Mouse (Mus musculus): ENCODE results near the gene Acsl5. TPM values are rescaled to one million over a fixed set of nuclear protein-coding genes. Genes with fewer than 3 reads are reported as not detected.

Acsl5 gene
- 16.0 TPM for polyA plus RNA-seq (2012; fragmentation: generic; extraction: Trizol)

GRCm38 (mm10) chr19:55251383-55252124, at the start of gene Acsl5:
Gene Acsl5, plus strand, starts transcription at chr19:55251938.
- no peak within 1 kb of the TSS for H3ac ChIP-seq (ENCODE audit: control insufficient read depth, insufficient read length)
- H3K27me3 ChIP-seq (ENCODE audit: control insufficient read depth, insufficient read depth, insufficient read length), result no peaks in the 10 kb centered on the region
- H3K4me2 ChIP-seq (ENCODE audit: low read depth), result no peak within 1 kb of the TSS
- H3K4me3 ChIP-seq, result peak within 1 kb of the TSS; percentile 60
- no peaks in the 10 kb centered on the region for H3K79me2 ChIP-seq (ENCODE audit: control insufficient read depth, insufficient read depth)
- no peak for TF ChIP-seq USF1 (IDR thresholded peaks at IDR 0.05; ENCODE audit: low read depth)
- TF ChIP-seq TCF3 (IDR thresholded peaks at IDR 0.05; ENCODE audit: insufficient read length, low read depth), result no peak
- no peak for TF ChIP-seq POLR2AphosphoS2 (IDR thresholded peaks at IDR 0.05; ENCODE audit: insufficient read length, low read depth)
- no peak for TF ChIP-seq MYOD1 (IDR thresholded peaks at IDR 0.05; ENCODE audit: control insufficient read depth in 1 of 3, insufficient read length in 2 of 3, low read depth in 2 of 3)
- TF ChIP-seq POLR2A (IDR thresholded peaks at IDR 0.05; ENCODE audit: insufficient read length, low read depth), result no peak
- TF ChIP-seq E2F4 (IDR thresholded peaks at IDR 0.05; ENCODE audit: insufficient read depth), result no peak
- TF ChIP-seq SRF (IDR thresholded peaks at IDR 0.05; ENCODE audit: control insufficient read depth, insufficient read length, low read depth), result no peak
- no peaks in the 10 kb centered on the region for H3K36me3 ChIP-seq (ENCODE audit: control insufficient read depth, insufficient read depth)

DNA sequence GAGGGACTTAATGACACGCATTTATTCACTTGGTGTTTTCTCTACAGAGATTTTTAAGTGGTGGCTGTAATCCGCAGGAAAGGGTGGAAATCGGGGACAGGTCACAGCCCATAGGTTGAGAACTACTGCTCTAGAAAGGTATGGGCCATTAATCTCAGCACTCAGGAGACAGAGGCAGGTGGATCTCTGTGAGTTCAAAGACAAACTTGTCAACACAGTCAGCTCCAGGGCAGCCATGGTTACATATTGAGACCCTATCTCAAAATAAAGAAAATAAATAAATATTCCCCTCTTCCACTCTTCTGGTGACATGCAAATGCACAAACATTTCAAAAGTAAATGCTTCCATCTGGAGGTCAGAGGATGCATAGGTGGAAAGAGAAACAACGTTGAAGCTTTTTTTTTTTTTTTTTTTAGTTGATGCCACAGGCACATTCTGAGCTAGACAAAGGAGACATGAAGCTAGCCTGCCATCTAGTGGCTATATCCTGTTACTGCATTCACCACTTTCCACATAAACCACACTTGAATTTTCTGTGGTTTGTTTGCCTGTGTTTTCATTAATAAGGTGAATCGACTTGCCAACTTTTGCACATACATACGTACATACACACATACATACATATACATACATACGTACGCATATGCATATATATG, 45.1 kb upstream of the Acsl5 start:
- peak overlapping the region; percentile 42 for H3K4me2 ChIP-seq (ENCODE audit: low read depth)
- TF ChIP-seq REST (IDR thresholded peaks at IDR 0.05; ENCODE audit: insufficient read depth, insufficient read length) (no peak), MYOG (IDR thresholded peaks at IDR 0.05; ENCODE audit: control insufficient read depth in 1 of 3, insufficient read depth in 1 of 3, insufficient read length in 2 of 3, low read depth in 2 of 3) (no peak), TCF12 (IDR thresholded peaks at IDR 0.05; ENCODE audit: insufficient read depth, poor library complexity, severe bottlenecking) (no peak), MYOD1 (IDR thresholded peaks at IDR 0.05; ENCODE audit: control insufficient read depth in 1 of 3, insufficient read length in 2 of 3, low read depth in 2 of 3) (no peak), CEBPB (IDR thresholded peaks at IDR 0.05; ENCODE audit: insufficient read depth, poor library complexity, severe bottlenecking) (no peak), POLR2AphosphoS2 (IDR thresholded peaks at IDR 0.05; ENCODE audit: insufficient read length, low read depth) (no peak), E2F4 (IDR thresholded peaks at IDR 0.05; ENCODE audit: insufficient read depth) (no peak), TCF3 (IDR thresholded peaks at IDR 0.05; ENCODE audit: insufficient read length, low read depth) (no peak), USF1 (IDR thresholded peaks at IDR 0.05; ENCODE audit: low read depth) (no peak), POLR2A (IDR thresholded peaks at IDR 0.05; ENCODE audit: insufficient read length, low read depth) (no peak), MAX (IDR thresholded peaks at IDR 0.05; ENCODE audit: low read depth) (no peak), SRF (IDR thresholded peaks at IDR 0.05; ENCODE audit: control insufficient read depth, insufficient read length, low read depth) (no peak)
- H3K36me3 ChIP-seq (ENCODE audit: control insufficient read depth, insufficient read depth), result no peaks in the 10 kb centered on the region
- H3ac ChIP-seq (ENCODE audit: control insufficient read depth, insufficient read length), result no peak overlapping the region
- H3K4me3 ChIP-seq, result no peak overlapping the region
- no peaks in the 10 kb centered on the region for H3K79me2 ChIP-seq (ENCODE audit: control insufficient read depth, insufficient read depth)
- peaks cover 38% of the 10 kb centered on the region for H3K27me3 ChIP-seq (ENCODE audit: control insufficient read depth, insufficient read depth, insufficient read length)

DNA sequence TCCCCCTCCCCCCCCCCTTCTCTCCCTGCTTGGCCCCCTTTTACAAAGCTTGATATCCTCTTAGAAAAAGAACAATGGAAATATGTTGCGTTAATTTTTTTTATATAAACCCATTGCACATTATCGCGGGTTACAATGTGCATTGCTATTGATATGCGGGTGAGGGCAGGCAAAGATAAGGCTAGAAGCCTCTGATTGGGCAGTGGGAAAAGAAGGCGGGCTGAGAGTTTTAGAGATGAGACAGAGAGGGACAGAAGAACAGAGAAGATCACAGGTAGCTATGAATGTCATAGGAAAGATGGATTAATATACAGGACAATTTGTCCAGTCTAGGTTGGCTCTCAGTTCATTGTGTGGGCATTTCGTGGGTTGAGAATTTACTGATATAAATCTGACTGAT, 44.5 kb upstream of the Acsl5 start:
- Histone ChIP-seq H3K79me2 (ENCODE audit: control insufficient read depth, insufficient read depth) (no peaks in the 10 kb centered on the region), H3K36me3 (ENCODE audit: control insufficient read depth, insufficient read depth) (no peaks in the 10 kb centered on the region), H3K27me3 (ENCODE audit: control insufficient read depth, insufficient read depth, insufficient read length) (peaks cover 39% of the 10 kb centered on the region), H3ac (ENCODE audit: control insufficient read depth, insufficient read length) (no peak overlapping the region), H3K4me3 (no peak overlapping the region), H3K4me2 (ENCODE audit: low read depth) (no peak overlapping the region)
- TF ChIP-seq TCF12 (IDR thresholded peaks at IDR 0.05; ENCODE audit: insufficient read depth, poor library complexity, severe bottlenecking), result no peak
- TF ChIP-seq MYOD1 (IDR thresholded peaks at IDR 0.05; ENCODE audit: control insufficient read depth in 1 of 3, insufficient read length in 2 of 3, low read depth in 2 of 3), result no peak
- no peak for TF ChIP-seq POLR2A (IDR thresholded peaks at IDR 0.05; ENCODE audit: insufficient read length, low read depth)
- TF ChIP-seq MAX (IDR thresholded peaks at IDR 0.05; ENCODE audit: low read depth), result no peak
- TF ChIP-seq MYOG (IDR thresholded peaks at IDR 0.05; ENCODE audit: control insufficient read depth in 1 of 3, insufficient read depth in 1 of 3, insufficient read length in 2 of 3, low read depth in 2 of 3), result no peak
- TF ChIP-seq POLR2AphosphoS2 (IDR thresholded peaks at IDR 0.05; ENCODE audit: insufficient read length, low read depth), result no peak
- TF ChIP-seq USF1 (IDR thresholded peaks at IDR 0.05; ENCODE audit: low read depth), result no peak
- no peak for TF ChIP-seq REST (IDR thresholded peaks at IDR 0.05; ENCODE audit: insufficient read depth, insufficient read length)
- TF ChIP-seq SRF (IDR thresholded peaks at IDR 0.05; ENCODE audit: control insufficient read depth, insufficient read length, low read depth), result no peak
- TF ChIP-seq TCF3 (IDR thresholded peaks at IDR 0.05; ENCODE audit: insufficient read length, low read depth), result no peak
- TF ChIP-seq E2F4 (IDR thresholded peaks at IDR 0.05; ENCODE audit: insufficient read depth), result no peak

GRCm38 (mm10) chr19:55207746-55208538, 43.8 kb upstream of the Acsl5 start:
- H3K4me3 ChIP-seq, result no peak overlapping the region
- H3K36me3 ChIP-seq (ENCODE audit: control insufficient read depth, insufficient read depth), result no peaks in the 10 kb centered on the region
- no peaks in the 10 kb centered on the region for H3K79me2 ChIP-seq (ENCODE audit: control insufficient read depth, insufficient read depth)
- H3K4me2 ChIP-seq (ENCODE audit: low read depth), result no peak overlapping the region
- no peak for TF ChIP-seq USF1 (IDR thresholded peaks at IDR 0.05; ENCODE audit: low read depth)
- no peak for TF ChIP-seq TCF3 (IDR thresholded peaks at IDR 0.05; ENCODE audit: insufficient read length, low read depth)
- TF ChIP-seq POLR2A (IDR thresholded peaks at IDR 0.05; ENCODE audit: insufficient read length, low read depth), result no peak
- no peak for TF ChIP-seq SRF (IDR thresholded peaks at IDR 0.05; ENCODE audit: control insufficient read depth, insufficient read length, low read depth)
- TF ChIP-seq MYOD1 (IDR thresholded peaks at IDR 0.05; ENCODE audit: control insufficient read depth in 1 of 3, insufficient read length in 2 of 3, low read depth in 2 of 3), result no peak
- no peak for TF ChIP-seq MAX (IDR thresholded peaks at IDR 0.05; ENCODE audit: low read depth)
- no peak for TF ChIP-seq CEBPB (IDR thresholded peaks at IDR 0.05; ENCODE audit: insufficient read depth, poor library complexity, severe bottlenecking)
- TF ChIP-seq TCF12 (IDR thresholded peaks at IDR 0.05; ENCODE audit: insufficient read depth, poor library complexity, severe bottlenecking), result no peak
- TF ChIP-seq E2F4 (IDR thresholded peaks at IDR 0.05; ENCODE audit: insufficient read depth), result no peak
- TF ChIP-seq POLR2AphosphoS2 (IDR thresholded peaks at IDR 0.05; ENCODE audit: insufficient read length, low read depth), result no peak
- TF ChIP-seq MYOG (IDR thresholded peaks at IDR 0.05; ENCODE audit: control insufficient read depth in 1 of 3, insufficient read depth in 1 of 3, insufficient read length in 2 of 3, low read depth in 2 of 3), result no peak
- no peak for TF ChIP-seq REST (IDR thresholded peaks at IDR 0.05; ENCODE audit: insufficient read depth, insufficient read length)
- H3K27me3 ChIP-seq (ENCODE audit: control insufficient read depth, insufficient read depth, insufficient read length), result peaks cover 36% of the 10 kb centered on the region
- no peak overlapping the region for H3ac ChIP-seq (ENCODE audit: control insufficient read depth, insufficient read length)

Data from myocyte (in vitro differentiated cells).